Mouse (Mus musculus) embryo, embryonic 9.5 days (tissue): ENCODE measurements around the gene Rgs13.
"Not testable (repeated sequence)": the region's sequence is repeated elsewhere in the genome, so short reads cannot be mapped to it uniquely, and the experiment has no call there.

Source experiments
- DNase-seq: peaks from one replicate; pipeline ENCODE4 v3.0.0-alpha.2; 2017; ENCODE audit errors: extremely low spot score

Rgs13 gene

DNA sequence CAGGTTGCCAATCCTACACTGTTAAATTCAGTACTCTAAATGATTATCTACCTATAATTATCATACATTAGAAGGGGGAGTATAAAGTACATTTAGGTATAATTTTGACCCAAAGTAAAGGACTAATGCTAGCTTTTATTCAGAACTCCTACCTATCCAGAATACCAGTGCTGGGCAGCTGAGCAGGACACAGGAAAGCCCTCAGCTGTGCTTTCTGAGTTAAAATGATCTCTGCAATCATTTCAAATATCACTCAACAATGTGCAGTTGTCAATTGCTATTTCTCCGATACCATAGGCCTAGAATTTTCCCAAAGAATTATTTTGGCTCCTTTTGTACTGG is 25.0 kb downstream of the Rgs13 start:
- no peak for DNase-seq

DNA sequence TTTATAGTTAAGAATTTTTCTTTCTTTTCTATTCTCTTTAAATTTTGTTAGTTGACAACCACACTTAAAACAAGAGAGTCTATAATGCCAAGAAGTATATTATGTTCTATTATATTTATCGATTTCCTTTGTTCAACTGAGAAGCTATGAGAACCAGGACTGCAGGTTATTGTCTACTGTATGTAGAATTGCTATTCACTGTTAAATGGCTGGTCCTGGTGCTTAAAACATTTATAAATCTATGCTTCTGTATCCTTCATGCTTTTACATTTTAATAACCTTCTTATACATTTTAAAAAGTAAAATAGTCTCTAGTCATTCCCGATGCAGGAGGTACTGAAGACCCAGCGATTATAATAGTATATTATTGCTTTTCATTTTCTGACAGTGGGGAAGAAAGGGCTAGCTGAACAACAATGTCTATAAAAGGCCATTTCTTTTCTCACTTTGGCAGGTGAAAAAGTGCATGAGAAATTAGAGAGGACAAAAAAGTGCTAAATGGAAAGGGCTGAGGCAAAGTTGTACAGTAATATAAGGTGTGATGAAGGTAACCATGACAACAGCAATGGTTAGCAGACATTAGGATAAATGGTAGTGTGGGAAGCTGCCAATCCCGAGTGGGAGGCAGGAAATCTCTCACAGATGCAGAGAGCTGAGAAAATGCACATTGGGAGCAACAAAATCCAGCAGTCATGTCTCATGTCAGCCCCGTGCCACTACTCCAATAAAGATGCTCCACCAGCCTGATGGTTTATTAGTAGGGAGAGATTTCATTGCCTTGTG is 25.6 kb downstream of the Rgs13 start:
- DNase-seq = no peak

DNA sequence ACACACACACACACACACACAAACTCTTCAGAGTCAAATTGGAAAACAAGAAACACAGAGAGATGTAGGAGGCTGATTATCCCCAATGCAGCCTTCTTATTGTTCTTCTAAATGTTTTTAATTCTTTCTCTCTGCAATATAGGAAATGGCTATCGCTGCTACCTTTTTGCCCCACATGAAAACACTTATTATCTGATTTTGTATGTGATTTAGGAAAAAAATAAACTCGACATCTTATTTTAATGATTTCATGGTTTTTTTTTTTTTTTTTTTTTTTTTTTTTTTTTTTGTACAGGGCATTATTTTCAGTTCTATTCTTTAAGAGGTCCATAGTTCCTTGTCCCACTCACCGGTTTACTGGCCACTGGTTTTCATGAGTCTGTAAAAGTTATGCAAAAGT is 27.2 kb downstream of the Rgs13 start:
- no peak for DNase-seq

DNA sequence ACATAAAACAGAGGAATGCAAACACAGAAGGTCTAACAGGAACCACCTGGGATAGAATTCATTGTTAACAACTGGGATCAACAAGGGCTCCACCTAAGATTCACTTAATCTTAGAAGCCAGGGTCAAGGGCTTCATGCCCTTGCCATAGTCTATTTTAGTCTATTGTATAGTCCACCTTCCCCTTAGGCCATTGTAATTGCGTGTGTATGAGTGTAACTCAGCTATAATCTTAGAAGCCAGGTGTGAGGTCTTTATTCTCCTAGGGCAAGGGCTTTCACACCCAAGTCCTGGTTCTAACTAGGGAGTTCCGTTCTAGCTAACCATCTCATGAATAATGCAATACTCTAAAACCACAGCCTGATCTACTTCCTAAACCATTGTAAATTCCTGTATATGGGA is 35.8 kb downstream of the Rgs13 start:
- DNase-seq = not testable (repeated sequence)

DNA sequence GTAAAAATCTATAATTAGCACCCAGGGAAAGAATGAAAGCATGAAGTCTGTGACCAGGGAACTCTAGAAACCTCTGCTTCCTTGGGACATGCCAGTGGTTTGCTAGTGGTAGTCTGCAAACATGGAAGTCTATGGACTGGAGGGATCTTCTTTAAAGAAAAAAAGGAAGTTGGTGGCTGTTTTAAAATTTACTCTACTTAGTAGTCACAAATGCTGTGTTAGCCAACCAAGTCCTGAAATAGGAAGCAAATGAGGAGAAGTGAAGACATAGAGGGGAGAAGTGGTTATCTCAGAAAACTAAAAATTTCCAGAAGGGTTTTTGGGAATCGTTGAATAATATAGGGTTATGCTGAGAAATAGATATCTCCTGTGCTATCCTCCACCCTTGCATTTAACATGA is 37.3 kb downstream of the Rgs13 start:
- DNase-seq = no peak

DNA sequence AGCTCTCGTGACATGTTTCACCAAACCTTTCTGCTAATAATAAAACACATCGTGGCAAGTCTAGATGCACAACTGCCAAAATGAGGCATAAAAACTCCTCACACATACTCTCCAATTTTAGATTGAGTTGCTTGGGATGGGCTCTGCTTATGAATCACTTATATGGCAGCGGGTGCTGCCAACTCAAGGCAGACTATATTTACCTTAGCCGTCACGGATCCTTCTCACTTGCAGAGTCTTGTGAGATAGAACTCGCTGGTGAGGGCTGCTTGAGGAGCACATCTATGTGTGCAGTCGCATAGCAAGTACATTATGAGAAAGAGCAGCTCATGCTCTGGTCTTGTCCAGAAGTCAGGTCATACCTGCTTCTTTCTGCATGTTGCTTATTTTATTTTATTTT is 49.2 kb downstream of the Rgs13 start:
- DNase-seq = no peak

DNA sequence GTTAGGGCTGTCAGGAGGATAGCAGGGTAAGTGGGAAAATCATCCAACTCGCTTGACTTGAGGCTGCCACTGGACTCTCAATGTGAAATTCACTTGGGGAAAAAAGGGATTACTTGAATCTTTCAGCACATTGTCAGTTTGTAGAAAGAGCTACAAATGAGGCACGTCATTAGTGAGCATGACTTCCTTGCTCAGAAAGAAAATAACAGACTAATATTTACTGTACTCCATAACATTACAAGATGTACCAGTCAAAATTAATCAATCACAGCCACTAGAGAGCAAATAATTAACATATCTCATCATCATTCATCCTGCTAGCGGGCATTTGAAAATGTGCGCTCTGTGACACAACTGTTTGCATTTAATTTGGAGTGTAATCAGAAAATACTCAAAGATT is 57.1 kb downstream of the Rgs13 start:
- DNase-seq = no peak

DNA sequence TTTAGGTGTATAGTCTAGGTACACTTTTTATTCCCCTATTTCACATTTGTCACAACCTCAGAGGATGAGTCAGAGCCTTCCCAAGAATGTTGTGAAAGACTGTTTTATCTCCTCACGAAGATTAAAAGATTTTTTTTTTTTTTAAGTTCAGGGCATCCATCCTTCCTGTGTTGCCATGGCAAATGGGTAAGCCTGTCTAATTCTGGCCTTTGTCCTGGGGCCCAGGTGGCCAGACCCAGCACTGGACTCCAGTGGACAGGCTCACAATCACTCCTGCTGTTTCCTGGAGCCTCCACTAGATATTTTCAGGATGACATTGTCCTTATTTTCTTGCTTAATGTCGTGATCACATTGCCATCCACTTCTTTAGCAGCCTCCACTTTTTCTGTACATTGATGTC is 57.7 kb downstream of the Rgs13 start:
- no peak for DNase-seq

DNA sequence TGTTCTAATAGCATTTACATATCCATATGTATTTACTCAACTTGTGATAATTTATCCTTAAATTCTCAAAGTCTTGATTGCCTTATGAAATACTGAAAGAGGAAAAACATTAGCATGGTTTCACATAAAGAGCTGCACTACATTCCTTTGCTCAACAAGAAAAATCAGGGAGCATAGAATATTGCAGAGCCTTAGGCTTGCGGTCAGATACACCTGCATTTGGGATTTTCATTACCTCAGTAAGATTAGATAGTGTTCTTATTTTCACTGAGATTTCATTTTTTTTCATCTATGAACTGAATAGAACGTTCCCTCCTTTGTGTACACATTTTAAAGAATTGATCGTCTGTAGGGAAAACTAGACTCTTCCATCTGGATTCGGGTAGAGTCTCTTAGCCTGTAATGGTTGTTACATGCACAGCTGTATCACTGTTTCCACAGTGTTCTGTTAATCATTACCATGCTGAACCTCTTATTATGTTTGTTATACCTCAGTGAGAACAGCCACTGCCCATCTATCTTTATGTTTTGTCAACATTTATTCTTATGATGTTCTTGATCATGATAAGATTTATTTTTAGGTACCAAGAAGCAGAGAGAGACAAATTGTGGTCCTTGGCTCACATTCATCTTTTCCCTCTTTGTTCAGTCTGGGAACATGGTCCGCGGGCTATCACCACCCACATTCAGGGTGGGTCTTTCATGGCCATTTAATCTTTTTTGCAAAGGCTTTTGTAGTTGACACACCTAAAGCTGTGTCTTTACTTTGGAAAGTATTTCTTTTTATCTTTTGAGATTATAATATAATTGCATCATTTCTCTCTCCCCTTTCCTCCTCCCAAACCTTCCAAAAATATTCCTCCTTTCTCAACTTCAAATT is 61.1 kb downstream of the Rgs13 start:
- DNase-seq = no peak

DNA sequence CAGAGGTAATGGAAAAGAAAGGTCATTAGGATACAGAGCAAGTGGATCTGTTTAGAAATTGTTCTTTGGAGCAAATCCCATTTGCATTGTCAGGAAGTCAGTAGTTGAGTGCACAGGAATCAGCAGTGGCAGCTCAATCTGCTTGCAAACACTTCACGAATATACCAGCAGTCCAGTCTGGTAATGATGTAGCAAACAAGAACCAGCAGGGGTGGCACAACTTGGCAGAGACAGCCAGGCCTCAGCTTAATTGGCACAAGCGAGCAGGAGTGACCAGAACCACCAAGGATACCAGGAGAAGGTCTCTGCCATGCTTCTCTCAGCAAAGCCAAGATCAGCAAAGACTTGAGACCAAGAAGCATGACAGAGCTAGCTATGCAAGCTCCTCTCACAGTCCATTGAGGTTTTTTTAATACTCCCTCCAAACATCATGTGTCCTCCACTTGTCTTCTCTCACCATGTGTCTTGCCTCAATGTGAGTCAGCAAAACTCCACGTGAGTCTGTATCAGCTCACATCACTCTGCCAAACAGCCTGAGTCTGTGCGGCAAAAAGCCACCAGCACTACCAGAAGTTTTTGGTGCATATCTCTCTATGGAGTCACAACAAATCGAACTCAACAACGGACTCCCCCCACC is 63.6 kb downstream of the Rgs13 start:
- DNase-seq = no peak

DNA sequence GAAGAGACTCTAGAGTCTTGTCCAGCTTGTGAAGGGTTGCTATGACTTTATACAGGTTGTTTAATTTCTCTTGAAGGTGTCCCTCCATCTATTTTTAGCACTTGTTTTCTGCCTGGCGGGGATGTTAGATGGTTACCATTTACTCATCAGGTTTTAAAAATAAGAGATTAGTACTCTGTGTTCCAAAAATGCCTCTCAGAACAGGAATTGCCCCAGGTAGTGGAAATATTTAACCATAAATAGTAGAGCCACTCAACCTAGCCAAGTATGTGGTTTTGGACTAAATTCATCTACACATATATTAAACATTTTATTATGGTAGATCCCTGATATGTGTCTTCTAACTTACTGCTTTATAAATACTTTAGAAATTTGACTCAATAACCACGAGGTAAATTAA is 64.2 kb downstream of the Rgs13 start:
- no peak for DNase-seq

DNA sequence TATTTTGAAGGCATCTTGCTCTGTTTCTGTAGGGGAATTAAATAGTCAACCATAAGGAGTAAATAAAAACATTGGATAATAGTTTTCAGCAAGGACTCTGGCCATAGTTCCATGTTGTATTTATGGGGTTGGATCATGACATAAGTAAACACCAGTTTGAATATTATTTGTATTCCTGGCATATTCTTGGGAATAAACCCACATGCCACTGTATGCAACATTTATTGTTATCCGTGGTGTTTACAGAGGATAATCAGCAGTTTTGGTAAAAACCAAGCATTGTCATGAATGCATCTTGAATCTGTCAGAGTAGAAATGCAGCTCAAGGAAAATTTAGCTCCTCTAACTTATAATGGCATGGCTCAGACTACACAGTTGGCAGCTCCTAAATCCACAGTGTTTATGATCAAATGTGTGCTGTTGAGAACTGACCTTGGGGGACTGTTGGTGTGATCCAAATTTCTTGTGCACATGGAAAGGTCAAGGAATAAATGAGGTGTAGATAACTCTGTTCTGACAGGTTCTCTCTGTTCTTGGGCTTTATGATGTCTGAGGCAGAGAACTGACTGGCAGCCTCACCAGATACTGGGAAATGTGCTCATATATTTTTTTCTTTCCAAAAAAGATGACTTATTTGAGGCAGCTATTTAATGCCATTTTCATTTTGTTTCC is 78.4 kb downstream of the Rgs13 start:
- DNase-seq = no peak

DNA sequence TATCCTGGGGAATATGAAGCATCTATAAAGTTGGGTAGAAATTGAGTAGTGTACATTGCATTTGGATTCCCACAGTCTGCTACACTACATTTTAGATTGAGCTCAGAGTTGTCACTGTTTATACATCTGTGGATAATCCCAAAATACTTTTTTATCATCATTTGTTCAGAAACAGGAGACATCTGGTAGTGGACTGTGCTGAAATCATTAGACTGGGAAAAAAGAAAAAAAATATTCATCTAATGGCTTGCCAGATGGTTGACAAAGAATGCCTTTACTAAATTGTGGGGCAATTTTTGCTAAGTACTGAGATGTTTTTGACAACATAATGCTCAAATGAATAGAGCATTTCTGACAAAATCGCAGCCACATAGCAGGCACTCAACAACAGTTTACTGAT is 86.8 kb downstream of the Rgs13 start:
- no peak for DNase-seq
